Mouse (Mus musculus) heart, embryonic 16.5 days (tissue): ENCODE measurements around the gene Sbsn. TPM values are rescaled to one million over a fixed set of nuclear protein-coding genes. Genes with fewer than 3 reads are reported as not detected.

Experiments
- ATAC-seq: fragments of 200-750 bp; cut with Nextera tagmentation; replicated peaks from 2 replicates; pipeline ENCODE4 v1.8.0; 2017; ENCODE audit warnings: moderate number of reproducible peaks; ENCODE audit not compliant: insufficient read depth, low FRiP score; ENCODE audit errors: extremely low read depth
- H3K27ac ChIP-seq: fragments of 300-500 bp; sonication (generic); 2 replicates; pipeline ENCODE4 v1.5.1; 2014; ENCODE audit warnings: mild to moderate bottlenecking, low read length, control low read depth, moderate library complexity
- H3K27me3 ChIP-seq: fragments of 300-500 bp; sonication (generic); 2 replicates; pipeline ENCODE4 v1.6.1; 2014; ENCODE audit warnings: low read length, mixed read lengths; ENCODE audit not compliant: control insufficient read depth, insufficient read depth
- H3K36me3 ChIP-seq: fragments of 300-500 bp; sonication (generic); 2 replicates; pipeline ENCODE4 v1.6.1; 2014; ENCODE audit not compliant: control insufficient read depth, insufficient read depth
- H3K4me1 ChIP-seq: fragments of 300-500 bp; sonication (generic); 2 replicates; pipeline ENCODE4 v1.6.1; 2014; ENCODE audit warnings: low read length, mixed read lengths; ENCODE audit not compliant: control insufficient read depth, insufficient read depth
- H3K4me2 ChIP-seq: fragments of 300-500 bp; sonication (generic); 2 replicates; pipeline ENCODE4 v1.6.1; 2014; ENCODE audit warnings: low read depth, mild to moderate bottlenecking, control low read depth, low read length
- H3K4me3 ChIP-seq: fragments of 300-500 bp; sonication (generic); 2 replicates; pipeline ENCODE4 v1.5.1; 2014; ENCODE audit warnings: mild to moderate bottlenecking, control low read depth, low read length
- H3K9ac ChIP-seq: fragments of 300-500 bp; sonication (generic); 2 replicates; pipeline ENCODE4 v1.6.1; 2014; ENCODE audit warnings: low read length, control low read depth
- H3K9me3 ChIP-seq: fragments of 300-500 bp; sonication (generic); replicated peaks from 2 replicates; pipeline ENCODE4 v1.6.1; 2016; ENCODE audit warnings: low read length; ENCODE audit not compliant: control insufficient read depth
- WGBS: fragments of 180-500 bp; shearing (Covaris S2); extraction: QIAGEN DNeasy Blood & Tissue Kit; methylation state at CpG from one replicate; pipeline ENCODE4 v1.1.7; 2014; 5-methylcytosine and 5-hydroxymethylcytosine counted together
- polyA plus RNA-seq: library from polyadenylated mRNA; unstranded; fragments of >200 nt; fragmentation: Nextera tagmentation; extraction: Ambion mirVana; gene quantifications from 2 replicates; pipeline ENCODE4 v1.2.1, GENCODE M21; 2015

Gene Sbsn
- polyA plus RNA-seq, 1 experiment from 2014 or later: 1.8 TPM

- H3K27ac ChIP-seq: no peak within 1 kb of the TSS
- H3K4me3 ChIP-seq: no peak within 1 kb of the TSS
- H3K4me2 ChIP-seq: no peak within 1 kb of the TSS
- peaks cover 2% of the 10 kb centered on the region for H3K27me3 ChIP-seq
- no peaks in the 10 kb centered on the region for H3K4me1 ChIP-seq
- ATAC-seq: no peak
- 38% methylated on average over 15 of the region's 15 CpGs for WGBS
- no peaks in the 10 kb centered on the region for H3K9me3 ChIP-seq
- H3K36me3 ChIP-seq: no peaks in the 10 kb centered on the region
- no peak within 1 kb of the TSS for H3K9ac ChIP-seq
Observed at GRCm38 (mm10) chr7:30787377-30788022, 36.2 kb downstream of the Sbsn start, which contains the start of gene Krtdap. Gene Krtdap (plus strand): TSS chr7:30787896.

DNA sequence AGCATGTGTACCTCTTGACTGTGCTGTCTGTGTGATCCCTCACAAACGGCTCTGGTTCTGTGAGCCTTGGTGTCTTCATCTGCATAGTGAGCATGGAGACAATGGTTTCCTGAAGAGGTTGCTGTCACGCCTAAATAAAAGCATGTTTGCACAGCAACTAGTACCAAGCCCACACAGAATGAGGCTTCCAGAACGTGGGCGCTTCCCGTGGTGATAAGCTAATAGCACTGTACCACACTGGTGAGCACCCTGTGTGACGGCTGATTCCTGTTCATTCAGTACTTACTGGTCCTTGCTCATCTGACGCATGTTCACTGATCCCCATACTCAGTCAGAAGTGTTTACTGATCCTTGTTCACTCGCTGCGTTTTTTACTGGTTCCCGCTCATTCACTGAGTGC is 38.9 kb downstream of the Sbsn start:
- WGBS: 62% methylated on average over 10 of the region's 10 CpGs
- Histone ChIP-seq H3K27ac (no peak overlapping the region), H3K4me2 (no peak overlapping the region), H3K4me3 (no peak overlapping the region), H3K27me3 (peaks cover 2% of the 10 kb centered on the region), H3K9ac (no peak overlapping the region), H3K4me1 (no peaks in the 10 kb centered on the region), H3K36me3 (no peaks in the 10 kb centered on the region), H3K9me3 (no peaks in the 10 kb centered on the region)
- ATAC-seq: no peak

DNA sequence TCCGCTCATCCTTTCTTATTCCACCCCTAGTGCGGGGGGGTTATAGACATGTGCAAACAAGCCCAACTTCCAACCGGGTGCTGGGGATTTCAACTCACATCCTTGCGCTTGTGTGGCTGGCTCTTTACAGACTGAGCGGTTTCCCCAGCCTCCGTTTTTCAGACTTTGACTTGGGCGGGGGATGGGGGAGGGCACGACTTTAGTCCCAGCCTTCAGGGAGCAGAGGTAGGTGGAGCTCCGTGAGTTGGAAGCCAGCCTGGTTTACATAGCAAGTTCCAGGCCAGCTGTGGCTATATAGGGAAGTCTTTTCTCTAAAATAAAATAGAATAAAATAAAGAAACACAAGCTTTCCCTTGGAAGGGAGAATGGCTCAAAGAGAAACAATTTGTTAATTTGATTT is 40.6 kb downstream of the Sbsn start:
- ATAC-seq: no peak
- Histone ChIP-seq H3K9me3 (no peaks in the 10 kb centered on the region), H3K9ac (no peak overlapping the region), H3K36me3 (no peaks in the 10 kb centered on the region), H3K4me1 (no peaks in the 10 kb centered on the region), H3K27ac (no peak overlapping the region), H3K4me2 (no peak overlapping the region), H3K27me3 (peaks cover 1% of the 10 kb centered on the region), H3K4me3 (no peak overlapping the region)
- WGBS: 18% methylated on average over 9 of the region's 9 CpGs

- H3K4me1 ChIP-seq: no peaks in the 10 kb centered on the region
- H3K27me3 ChIP-seq: no peaks in the 10 kb centered on the region
- H3K4me3 ChIP-seq: no peak overlapping the region
- no peak for ATAC-seq
- no peaks in the 10 kb centered on the region; the same call in 1 of the 2 replicates for H3K9me3 ChIP-seq
- no peak overlapping the region for H3K4me2 ChIP-seq
- no peak overlapping the region for H3K27ac ChIP-seq
- H3K36me3 ChIP-seq: no peaks in the 10 kb centered on the region
- H3K9ac ChIP-seq: no peak overlapping the region
Observed at GRCm38 (mm10) chr7:30794921-30795320, 43.6 kb downstream of the Sbsn start.

- H3K4me3 ChIP-seq: no peak overlapping the region
- H3K4me2 ChIP-seq: no peak overlapping the region
- peaks cover 5% of the 10 kb centered on the region; the same call in 1 of the 2 replicates for H3K9me3 ChIP-seq
- no peak overlapping the region for H3K27ac ChIP-seq
- no peaks in the 10 kb centered on the region for H3K36me3 ChIP-seq
- no peak overlapping the region for H3K9ac ChIP-seq
- no peaks in the 10 kb centered on the region for H3K27me3 ChIP-seq
- no peaks in the 10 kb centered on the region for H3K4me1 ChIP-seq
- 61% methylated on average over 1 of the region's 1 CpGs for WGBS
- no peak for ATAC-seq
Observed at GRCm38 (mm10) chr7:30796790-30797189, 45.5 kb downstream of the Sbsn start.

DNA sequence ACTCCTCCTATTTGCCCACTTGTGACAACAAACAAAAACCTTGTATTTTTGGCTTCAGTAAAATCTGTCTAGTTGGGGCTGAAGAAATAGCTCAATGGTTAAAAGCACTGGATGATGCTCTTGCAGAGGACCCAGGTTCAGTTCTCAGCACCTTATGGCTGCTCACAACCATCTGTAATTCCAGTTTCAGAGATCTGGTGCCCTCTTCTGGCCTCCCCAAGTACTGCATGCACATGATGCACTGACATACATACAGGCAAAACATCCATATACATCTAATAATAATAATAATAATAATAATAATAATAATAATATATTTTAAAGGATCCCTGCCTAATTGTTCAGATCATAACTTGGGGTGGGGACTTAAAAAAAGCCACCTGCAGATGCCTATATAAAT is 49.4 kb downstream of the Sbsn start:
- Histone ChIP-seq H3K9ac (no peak overlapping the region), H3K36me3 (no peaks in the 10 kb centered on the region), H3K9me3 (peaks cover 7% of the 10 kb centered on the region), H3K4me2 (no peak overlapping the region), H3K27ac (no peak overlapping the region), H3K27me3 (no peaks in the 10 kb centered on the region), H3K4me1 (no peaks in the 10 kb centered on the region), H3K4me3 (no peak overlapping the region)
- ATAC-seq: no peak

DNA sequence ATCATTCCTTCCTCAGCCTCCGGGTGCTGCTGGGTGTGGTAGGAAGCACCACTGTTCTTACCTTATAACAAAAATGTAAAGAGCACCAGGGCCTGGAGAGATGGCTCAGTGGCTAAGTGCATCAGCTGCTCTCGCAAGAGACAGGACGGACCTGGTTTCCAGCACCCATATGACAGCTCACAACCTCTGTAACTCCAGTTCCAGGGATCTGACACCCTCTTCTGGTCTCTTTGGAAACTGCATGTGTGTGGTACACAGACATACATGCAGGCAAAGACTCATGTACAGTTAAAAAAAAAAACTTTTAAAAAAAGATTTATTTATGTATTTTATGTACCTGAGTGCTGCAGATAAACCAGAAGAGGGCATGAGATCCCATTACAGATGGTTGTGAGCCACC is 52.0 kb downstream of the Sbsn start:
- 95% methylated on average over 3 of the region's 3 CpGs for WGBS
- H3K4me1 ChIP-seq: no peaks in the 10 kb centered on the region
- no peak for ATAC-seq
- no peaks in the 10 kb centered on the region for H3K36me3 ChIP-seq
- no peak overlapping the region for H3K4me3 ChIP-seq
- H3K9me3 ChIP-seq: peaks cover 7% of the 10 kb centered on the region
- no peak overlapping the region for H3K27ac ChIP-seq
- H3K4me2 ChIP-seq: no peak overlapping the region
- no peak overlapping the region for H3K9ac ChIP-seq
- no peaks in the 10 kb centered on the region for H3K27me3 ChIP-seq

GRCm38 (mm10) chr7:30804026-30804715 is 52.9 kb downstream of the Sbsn start:
- H3K27me3 ChIP-seq: no peaks in the 10 kb centered on the region

More at GRCm38 (mm10) chr7:30804026-30804715, 52.9 kb downstream of the Sbsn start:
- H3K36me3 ChIP-seq: no peaks in the 10 kb centered on the region
- no peak overlapping the region for H3K27ac ChIP-seq
- peaks cover 7% of the 10 kb centered on the region for H3K9me3 ChIP-seq
- no peak for ATAC-seq
- H3K4me2 ChIP-seq: no peak overlapping the region
- 75% methylated on average over 9 of the region's 9 CpGs for WGBS
- H3K4me3 ChIP-seq: no peak overlapping the region
- H3K4me1 ChIP-seq: no peaks in the 10 kb centered on the region
- no peak overlapping the region for H3K9ac ChIP-seq
